Mouse (Mus musculus) liver, embryonic 14 days (tissue): ENCODE data around the gene Grk3. TPM values are rescaled to one million over a fixed set of nuclear protein-coding genes. Genes with fewer than 3 reads are reported as not detected.

Experiments used
- polyA plus RNA-seq: library from polyadenylated mRNA; depleted of rRNA; stranded (reverse); fragments of >200 nt; gene quantifications from 2 replicates; pipeline ENCODE4 v1.2.3, GENCODE M21; 2012; rRNA removed

Grk3 gene
- polyA plus RNA-seq, result 1.7 and 2.2 TPM in 2 replicates

GRCm38 (mm10) chr5:113015236-113016061 lies at the start of gene Grk3:
Gene Grk3, minus strand, starts transcription at chr5:113015791.

GRCm38 (mm10) chr5:112895674-112896654 lies 119.6 kb downstream of the Grk3 start, which contains the start of gene Myo18b:
Gene Myo18b, minus strand, starts transcription at chr5:112896362.

Other genes with a start within 250 kb of the Grk3 start
- gene Myo18b, start 119.4 kb downstream of the Grk3 start, polyA plus RNA-seq, result 0.02 and 0.20 TPM in 2 replicates
- not detected in 2 replicates for gene Crybb2, start 54.3 kb upstream of the Grk3 start, polyA plus RNA-seq
- gene Crybb3, start 65.8 kb upstream of the Grk3 start, polyA plus RNA-seq, result 0.06 and 0.10 TPM in 2 replicates
- 1.0 and 1.1 TPM in 2 replicates for gene 2900026A02Rik, start 205.4 kb upstream of the Grk3 start, polyA plus RNA-seq
- not detected in 2 replicates for gene Tmem211, start 211.1 kb upstream of the Grk3 start, polyA plus RNA-seq